Mouse (Mus musculus): Measurements from ENCODE around the gene Cdc42bpg. TPM values are rescaled to one million over a fixed set of nuclear protein-coding genes. Genes with fewer than 3 reads are reported as not detected.

Gene Cdc42bpg
- polyA plus RNA-seq, 1 experiment from 2014 or later, result 0.35 TPM

DNA sequence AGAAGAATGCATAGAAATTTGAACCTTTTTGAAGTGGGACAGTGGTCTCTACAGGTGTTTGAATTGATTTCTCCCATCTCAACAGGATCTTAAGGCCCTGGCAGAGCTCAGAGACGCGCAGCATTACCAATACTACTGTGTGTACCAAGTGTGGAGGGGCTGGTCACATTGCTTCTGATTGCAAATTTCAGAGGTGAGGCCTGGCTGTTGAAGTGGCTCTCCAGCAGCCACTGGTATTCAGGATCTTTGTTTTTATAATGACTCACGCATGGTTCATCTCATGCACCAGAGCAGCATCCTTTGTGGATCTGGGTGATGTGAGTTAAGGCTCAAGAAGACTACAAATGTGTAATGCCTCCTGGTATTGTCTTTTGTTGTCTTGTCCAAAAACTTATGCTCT lies 66.2 kb downstream of the Cdc42bpg start:
- Histone ChIP-seq H3K9ac (replicated peaks) (no peak overlapping the region), H3K4me2 (ENCODE audit: low read depth, low read length) (no peak overlapping the region), H3K27me3 (ENCODE audit: insufficient read depth, low read length) (no peaks in the 10 kb centered on the region), H3K36me3 (replicated peaks; ENCODE audit: insufficient read depth, low read length) (peaks cover 98% of the 10 kb centered on the region), H3K4me3 (ENCODE audit: low read depth, low read length) (no peak overlapping the region), H3K4me1 (ENCODE audit: insufficient read depth) (no peaks in the 10 kb centered on the region), H3K27ac (ENCODE audit: low read depth) (no peak overlapping the region), H3K9me3 (ENCODE audit: low read length) (no peaks in the 10 kb centered on the region)
- no peak for DNase-seq
- WGBS (ENCODE audit: insufficient replicate concordance), result 94% methylated on average over 3 of the region's 3 CpGs
- ATAC-seq, result no peak
- TF ChIP-seq CTCF (IDR thresholded peaks at IDR 0.05; ENCODE audit: low read depth) (no peak), EP300 (IDR thresholded peaks at IDR 0.05; ENCODE audit: low read depth) (no peak)

DNA sequence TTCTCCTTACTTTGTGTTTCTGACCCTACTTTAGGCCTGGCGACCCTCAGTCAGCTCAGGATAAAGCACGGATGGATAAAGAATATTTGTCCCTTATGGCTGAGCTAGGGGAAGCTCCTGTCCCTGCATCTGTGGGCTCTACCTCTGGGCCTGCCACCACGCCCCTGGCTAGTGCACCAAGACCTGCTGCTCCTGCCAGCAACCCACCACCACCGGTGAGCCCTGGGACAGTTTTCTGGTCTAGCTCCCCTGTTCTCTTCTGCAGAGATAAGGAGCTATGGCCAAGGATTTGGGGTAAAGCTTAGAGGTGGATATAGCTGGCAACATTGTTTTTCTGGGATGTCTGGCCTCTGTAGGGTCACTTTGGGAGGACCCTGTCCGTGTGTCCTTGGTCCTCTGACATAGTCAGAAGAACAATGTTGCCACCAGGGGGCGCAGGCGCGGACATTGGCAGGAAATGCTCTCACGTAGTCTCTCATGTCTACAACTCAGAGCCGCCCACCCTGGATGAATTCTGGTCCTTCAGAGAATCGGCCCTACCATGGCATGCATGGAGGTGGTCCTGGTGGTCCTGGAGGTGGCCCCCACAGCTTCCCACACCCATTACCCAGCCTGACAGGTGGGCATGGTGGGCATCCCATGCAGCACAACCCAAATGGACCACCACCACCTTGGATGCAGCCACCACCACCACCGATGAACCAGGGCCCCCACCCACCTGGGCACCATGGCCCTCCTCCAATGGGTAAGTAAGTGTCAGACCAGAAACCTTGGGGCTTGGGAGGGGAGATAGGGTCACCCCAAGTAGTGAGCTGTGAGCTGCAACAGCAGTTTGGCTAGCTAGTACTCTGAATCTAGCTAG lies 67.5 kb downstream of the Cdc42bpg start:
- peak; percentile 88 for DNase-seq

DNA sequence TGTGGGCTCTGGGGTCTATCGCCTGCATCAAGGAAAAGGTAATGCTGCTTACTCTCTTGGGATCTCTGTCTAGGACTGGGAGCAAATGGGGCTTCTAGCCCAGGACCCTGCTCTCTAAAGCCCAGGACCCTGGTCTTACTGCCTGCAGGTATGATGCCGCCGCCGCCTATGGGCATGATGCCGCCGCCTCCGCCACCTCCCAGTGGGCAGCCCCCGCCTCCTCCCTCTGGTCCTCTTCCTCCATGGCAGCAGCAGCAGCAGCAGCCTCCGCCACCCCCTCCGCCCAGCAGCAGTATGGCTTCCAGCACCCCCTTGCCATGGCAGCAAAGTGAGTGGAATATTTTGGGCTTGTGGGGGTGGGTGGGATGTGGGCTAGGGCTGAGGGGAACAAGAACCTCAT lies 68.3 kb downstream of the Cdc42bpg start:
- no peak overlapping the region for H3K4me2 ChIP-seq (ENCODE audit: low read depth, low read length)
- no peak overlapping the region for H3K4me3 ChIP-seq (ENCODE audit: low read depth, low read length)
- H3K9me3 ChIP-seq (ENCODE audit: low read length), result no peaks in the 10 kb centered on the region
- no peak overlapping the region for H3K9ac ChIP-seq (replicated peaks)
- TF ChIP-seq CTCF (IDR thresholded peaks at IDR 0.05; ENCODE audit: low read depth) (no peak), EP300 (IDR thresholded peaks at IDR 0.05; ENCODE audit: low read depth) (no peak)
- 98% methylated on average over 10 of the region's 10 CpGs for WGBS (ENCODE audit: insufficient replicate concordance)
- no peaks in the 10 kb centered on the region for H3K27me3 ChIP-seq (ENCODE audit: insufficient read depth, low read length)
- no peak overlapping the region for H3K27ac ChIP-seq (ENCODE audit: low read depth)
- H3K36me3 ChIP-seq (replicated peaks; ENCODE audit: insufficient read depth, low read length), result peaks cover 92% of the 10 kb centered on the region
- DNase-seq, result no peak
- no peaks in the 10 kb centered on the region for H3K4me1 ChIP-seq (ENCODE audit: insufficient read depth)
- no peak for ATAC-seq

More for the DNA sequence above, 67.5 kb downstream of the Cdc42bpg start:
- peak; percentile 55 for ATAC-seq
- Histone ChIP-seq H3K9ac (replicated peaks) (no peak overlapping the region), H3K9me3 (ENCODE audit: low read length) (no peaks in the 10 kb centered on the region), H3K27ac (ENCODE audit: low read depth) (no peak overlapping the region), H3K4me3 (ENCODE audit: low read depth, low read length) (no peak overlapping the region), H3K36me3 (replicated peaks; ENCODE audit: insufficient read depth, low read length) (peaks cover 98% of the 10 kb centered on the region), H3K4me1 (ENCODE audit: insufficient read depth) (no peaks in the 10 kb centered on the region), H3K27me3 (ENCODE audit: insufficient read depth, low read length) (no peaks in the 10 kb centered on the region), H3K4me2 (ENCODE audit: low read depth, low read length) (no peak overlapping the region)
- TF ChIP-seq EP300 (IDR thresholded peaks at IDR 0.05; ENCODE audit: low read depth) (no peak), CTCF (IDR thresholded peaks at IDR 0.05; ENCODE audit: low read depth) (peak; percentile 87)
- 60% methylated on average over 12 of the region's 12 CpGs for WGBS (ENCODE audit: insufficient replicate concordance)

MicroRNAs encoded within 50 kb of the gene (microRNA counts, 519-probe panel; counts per million panel counts)
- 7,078 counts per million, percentile 84 among the panel's probes with 10 or more counts for microRNA mmu-miR-192

Small RNA genes lying within 50 kb of the gene (microRNA-seq; reads per million reads assigned to microRNA genes)
- gene Mir192, result 15,934 reads per million, percentile 95 among the genes with 10 or more reads in this experiment
- 4,643 reads per million, percentile 86 among the genes with 10 or more reads in this experiment for gene Mir194-2
- gene Mir6989, result not detected

Other genes starting within 250 kb of the Cdc42bpg start
- gene Mrpl49, start 248.7 kb upstream of the Cdc42bpg start, polyA plus RNA-seq (2015; fragmentation: Nextera tagmentation; extraction: Ambion mirVana), result 28.2 and 29.6 TPM in 2 replicates
- 781 and 784 TPM in 2 replicates for gene Fau, start 248.6 kb upstream of the Cdc42bpg start, polyA plus RNA-seq (2015; fragmentation: Nextera tagmentation; extraction: Ambion mirVana)
- 30.2 and 35.8 TPM in 2 replicates for gene Znhit2, start 245.3 kb upstream of the Cdc42bpg start, polyA plus RNA-seq (2015; fragmentation: Nextera tagmentation; extraction: Ambion mirVana)
- 42.6 and 44.1 TPM in 2 replicates for gene Tm7sf2, start 238.1 kb upstream of the Cdc42bpg start, polyA plus RNA-seq (2015; fragmentation: Nextera tagmentation; extraction: Ambion mirVana)
- 17.5 and 20.7 TPM in 2 replicates for gene Vps51, start 229.2 kb upstream of the Cdc42bpg start, polyA plus RNA-seq (2015; fragmentation: Nextera tagmentation; extraction: Ambion mirVana)
- not detected in 2 replicates for gene Tmem262, start 226.4 kb upstream of the Cdc42bpg start, polyA plus RNA-seq (2015; fragmentation: Nextera tagmentation; extraction: Ambion mirVana)
- gene Gm28374, start 224.2 kb upstream of the Cdc42bpg start, polyA plus RNA-seq (2015; fragmentation: Nextera tagmentation; extraction: Ambion mirVana), result 0.32 and 0.72 TPM in 2 replicates
- 16.9 and 19.9 TPM in 2 replicates for gene Zfpl1, start 221.5 kb upstream of the Cdc42bpg start, polyA plus RNA-seq (2015; fragmentation: Nextera tagmentation; extraction: Ambion mirVana)
- gene Cdca5, start 221.5 kb upstream of the Cdc42bpg start, polyA plus RNA-seq (2015; fragmentation: Nextera tagmentation; extraction: Ambion mirVana), result 13.5 and 15.0 TPM in 2 replicates
- gene AC131692.1, start 212.0 kb upstream of the Cdc42bpg start, polyA plus RNA-seq (2015; fragmentation: Nextera tagmentation; extraction: Ambion mirVana), result not detected in 2 replicates
- 0.46 and 0.63 TPM in 2 replicates for gene Naaladl1, start 200.7 kb upstream of the Cdc42bpg start, polyA plus RNA-seq (2015; fragmentation: Nextera tagmentation; extraction: Ambion mirVana)
- gene Sac3d1, start 187.8 kb upstream of the Cdc42bpg start, polyA plus RNA-seq (2015; fragmentation: Nextera tagmentation; extraction: Ambion mirVana), result 15.0 and 15.6 TPM in 2 replicates
- gene Snx15, start 178.2 kb upstream of the Cdc42bpg start, polyA plus RNA-seq (2015; fragmentation: Nextera tagmentation; extraction: Ambion mirVana), result 38.6 and 41.6 TPM in 2 replicates
- gene Batf2, start 165.5 kb upstream of the Cdc42bpg start, polyA plus RNA-seq (2015; fragmentation: Nextera tagmentation; extraction: Ambion mirVana), result 0.59 and 1.1 TPM in 2 replicates
- 16.7 and 20.5 TPM in 2 replicates for gene Arl2, start 164.9 kb upstream of the Cdc42bpg start, polyA plus RNA-seq (2015; fragmentation: Nextera tagmentation; extraction: Ambion mirVana)
- gene Majin, start 122.1 kb upstream of the Cdc42bpg start, polyA plus RNA-seq (2015; fragmentation: Nextera tagmentation; extraction: Ambion mirVana), result not detected in 2 replicates
- gene Gpha2, start 80.1 kb upstream of the Cdc42bpg start, polyA plus RNA-seq (2015; fragmentation: Nextera tagmentation; extraction: Ambion mirVana), result not detected in 2 replicates
- 3.2 and 3.8 TPM in 2 replicates for gene Ppp2r5b, start 70.6 kb upstream of the Cdc42bpg start, polyA plus RNA-seq (2015; fragmentation: Nextera tagmentation; extraction: Ambion mirVana)
- 3.4 and 3.8 TPM in 2 replicates for gene Atg2a, start 64.8 kb upstream of the Cdc42bpg start, polyA plus RNA-seq (2015; fragmentation: Nextera tagmentation; extraction: Ambion mirVana)
- 36.4 and 36.9 TPM in 2 replicates for gene Ehd1, start 29.7 kb upstream of the Cdc42bpg start, polyA plus RNA-seq (2015; fragmentation: Nextera tagmentation; extraction: Ambion mirVana)
- gene Men1, start 28.5 kb downstream of the Cdc42bpg start, polyA plus RNA-seq (2015; fragmentation: Nextera tagmentation; extraction: Ambion mirVana), result 10.0 and 11.1 TPM in 2 replicates
- 5.6 and 5.7 TPM in 2 replicates for gene Map4k2, start 34.7 kb downstream of the Cdc42bpg start, polyA plus RNA-seq (2015; fragmentation: Nextera tagmentation; extraction: Ambion mirVana)
- gene Sf1, start 57.2 kb downstream of the Cdc42bpg start, polyA plus RNA-seq (2015; fragmentation: Nextera tagmentation; extraction: Ambion mirVana), result 34.6 and 35.7 TPM in 2 replicates
- 2.5 and 8.9 TPM in 2 replicates for gene Pygm, start 77.9 kb downstream of the Cdc42bpg start, polyA plus RNA-seq (2015; fragmentation: Nextera tagmentation; extraction: Ambion mirVana)
- gene Rasgrp2, start 92.9 kb downstream of the Cdc42bpg start, polyA plus RNA-seq (2015; fragmentation: Nextera tagmentation; extraction: Ambion mirVana), result 90.7 and 93.5 TPM in 2 replicates
- 0.96 and 0.97 TPM in 2 replicates for gene Nrxn2, start 112.3 kb downstream of the Cdc42bpg start, polyA plus RNA-seq (2015; fragmentation: Nextera tagmentation; extraction: Ambion mirVana)
- not detected in 2 replicates for gene Slc22a12, start 236.6 kb downstream of the Cdc42bpg start, polyA plus RNA-seq (2015; fragmentation: Nextera tagmentation; extraction: Ambion mirVana)

Measured in liver, postnatal 0 days (tissue).